Mouse (Mus musculus) CH12.LX (cell line): ENCODE measurements around the gene Rnf144b. TPM values are rescaled to one million over a fixed set of nuclear protein-coding genes. Genes with fewer than 3 reads are reported as not detected.

ENCODE experiments used
- DNase-seq: peaks from one replicate; pipeline ENCODE4 v3.0.0-alpha.2; 2013; ENCODE audit errors: extremely low read depth
- H3K27ac ChIP-seq: 2 replicates; pipeline ENCODE4 v1.5.1; 2012; ENCODE audit warnings: low read depth, mild to moderate bottlenecking, control low read depth, moderate library complexity; ENCODE audit not compliant: insufficient read depth
- H3K27me3 ChIP-seq: replicated peaks from 2 replicates; pipeline ENCODE3; 2012; ENCODE audit warnings: inconsistent platforms
- H3K36me3 ChIP-seq, 2 experiments: replicated peaks in 1 of 2; 2 replicates each; pipeline versions ENCODE3 to v1.6.1; 2012; ENCODE audit warnings: inconsistent platforms in 1 of 2, low read length in 1 of 2, mild to moderate bottlenecking in 1 of 2, mixed read lengths in 1 of 2, moderate library complexity in 1 of 2; ENCODE audit not compliant: control insufficient read depth in 1 of 2, insufficient read depth in 1 of 2
- H3K4me1 ChIP-seq, 2 experiments: 2 replicates each; pipeline ENCODE4 v1.6.1; 2012; ENCODE audit warnings: inconsistent platforms in 1 of 2, moderate library complexity in 1 of 2; ENCODE audit not compliant: insufficient read depth in 2 of 2, control insufficient read depth in 1 of 2
- H3K4me2 ChIP-seq: 2 replicates; pipeline ENCODE4 v1.6.1; 2012; ENCODE audit warnings: low read depth, mild to moderate bottlenecking, control low read depth; ENCODE audit not compliant: poor library complexity, insufficient read depth, severe bottlenecking
- H3K4me3 ChIP-seq, 3 experiments: fragments of 150-350 bp in 1 of 3; sonication (generic) in 1 of 3; replicated peaks in 1 of 3; 2 replicates each; pipeline versions ENCODE3 to v1.5.1; 2011 to 2012; ENCODE audit warnings: low read depth in 2 of 3, low read length in 2 of 3, mild to moderate bottlenecking in 2 of 3, moderate library complexity in 2 of 3, control low read depth in 1 of 3, improper control_type of control experiment in 1 of 3, inconsistent platforms in 1 of 3, mixed read lengths in 1 of 3; ENCODE audit not compliant: poor library complexity in 1 of 3
- H3K79me2 ChIP-seq: replicated peaks from 2 replicates; pipeline ENCODE4 v1.6.1; 2012; ENCODE audit warnings: mild to moderate bottlenecking, moderate library complexity; ENCODE audit not compliant: control insufficient read depth, poor library complexity, insufficient read depth, severe bottlenecking; ENCODE audit errors: extremely low read depth
- H3K9ac ChIP-seq: 2 replicates; pipeline ENCODE4 v1.6.1; 2012; ENCODE audit warnings: low read depth, mild to moderate bottlenecking, control low read depth, moderate library complexity; ENCODE audit not compliant: insufficient read depth
- H3K9me3 ChIP-seq: replicated peaks from 2 replicates; pipeline ENCODE3; 2012; ENCODE audit warnings: low read length, inconsistent platforms, mixed read lengths
- BHLHE40 ChIP-seq: IDR thresholded peaks from 2 replicates; pipeline ENCODE4 v1.6.1; 2011; ENCODE audit warnings: mild to moderate bottlenecking, low read depth, low read length, improper control_type of control experiment
- CHD1 ChIP-seq: IDR thresholded peaks from 2 replicates; pipeline ENCODE4 v1.6.1; 2012; ENCODE audit warnings: low read depth, low read length, improper control_type of control experiment, inconsistent platforms
- CHD2 ChIP-seq: IDR thresholded peaks from 2 replicates; pipeline ENCODE4 v1.6.1; 2011; ENCODE audit warnings: low read length, improper control_type of control experiment
- ELF1 ChIP-seq: IDR thresholded peaks from 2 replicates; pipeline ENCODE4 v1.6.1; 2014; ENCODE audit warnings: low read depth, mild to moderate bottlenecking, inconsistent platforms, low read length, improper control_type of control experiment
- EP300 ChIP-seq: IDR thresholded peaks from 2 replicates; pipeline ENCODE4 v1.6.1; 2011; ENCODE audit warnings: low read length, improper control_type of control experiment
- ETS1 ChIP-seq: conservative IDR thresholded peaks from 2 replicates; pipeline ENCODE4 v1.6.1; 2012; ENCODE audit warnings: low read depth, mild to moderate bottlenecking, inconsistent platforms, low read length, improper control_type of control experiment, moderate library complexity
- GABPA ChIP-seq: IDR thresholded peaks from 2 replicates; pipeline ENCODE4 v1.6.1; 2012; ENCODE audit warnings: low read depth, low read length, improper control_type of control experiment, inconsistent platforms; ENCODE audit not compliant: insufficient replicate concordance
- JUN ChIP-seq: IDR thresholded peaks from 2 replicates; pipeline ENCODE4 v1.6.1; 2011; ENCODE audit warnings: low read depth, mild to moderate bottlenecking, low read length, improper control_type of control experiment, moderate library complexity; ENCODE audit not compliant: insufficient read depth
- MAZ ChIP-seq: IDR thresholded peaks from 2 replicates; pipeline ENCODE4 v1.6.1; 2012; ENCODE audit warnings: low read depth, mild to moderate bottlenecking, inconsistent platforms, low read length, improper control_type of control experiment, moderate library complexity
- MEF2A ChIP-seq: IDR thresholded peaks from 2 replicates; pipeline ENCODE4 v1.6.1; 2014; ENCODE audit warnings: low read depth, mild to moderate bottlenecking, inconsistent platforms, low read length, improper control_type of control experiment, borderline replicate concordance
- NELFE ChIP-seq: IDR thresholded peaks from 2 replicates; pipeline ENCODE4 v1.6.1; 2011; ENCODE audit warnings: low read depth, low read length, improper control_type of control experiment
- NRF1 ChIP-seq: IDR thresholded peaks from 2 replicates; pipeline ENCODE4 v1.6.1; 2014; ENCODE audit warnings: low read depth, mild to moderate bottlenecking, inconsistent platforms, low read length, improper control_type of control experiment, moderate library complexity
- POLR2AphosphoS2 ChIP-seq: IDR thresholded peaks from 2 replicates; pipeline ENCODE4 v1.6.1; 2011; ENCODE audit warnings: low read depth, low read length, improper control_type of control experiment
- RCOR1 ChIP-seq: conservative IDR thresholded peaks from 2 replicates; pipeline ENCODE4 v1.6.1; 2012; ENCODE audit warnings: low read depth, mild to moderate bottlenecking, inconsistent platforms, low read length, improper control_type of control experiment
- SIN3A ChIP-seq: IDR thresholded peaks from 2 replicates; pipeline ENCODE4 v1.6.1; 2012; ENCODE audit warnings: low read length, improper control_type of control experiment, inconsistent platforms
- SMC3 ChIP-seq: IDR thresholded peaks from 2 replicates; pipeline ENCODE4 v1.6.1; 2011; ENCODE audit warnings: low read depth, low read length, improper control_type of control experiment
- TBP ChIP-seq: conservative IDR thresholded peaks from 2 replicates; pipeline ENCODE4 v1.6.1; 2011; ENCODE audit warnings: low read depth, low read length, improper control_type of control experiment
- UBTF ChIP-seq: IDR thresholded peaks from 2 replicates; pipeline ENCODE4 v1.6.1; 2012; ENCODE audit warnings: low read depth, mild to moderate bottlenecking, inconsistent platforms, low read length, improper control_type of control experiment, moderate library complexity
- USF1 ChIP-seq: IDR thresholded peaks from 2 replicates; pipeline ENCODE4 v1.6.1; 2014; ENCODE audit warnings: low read depth, mild to moderate bottlenecking, inconsistent platforms, low read length, improper control_type of control experiment
- USF2 ChIP-seq: conservative IDR thresholded peaks from 2 replicates; pipeline ENCODE4 v1.6.1; 2011; ENCODE audit warnings: low read depth, low read length, improper control_type of control experiment
- ZKSCAN1 ChIP-seq: IDR thresholded peaks from 2 replicates; pipeline ENCODE4 v1.6.1; 2012; ENCODE audit warnings: low read depth, inconsistent platforms, low read length, improper control_type of control experiment, borderline replicate concordance
- ZMIZ1 ChIP-seq: IDR thresholded peaks from 2 replicates; pipeline ENCODE4 v1.6.1; 2012; ENCODE audit warnings: low read depth, mild to moderate bottlenecking, inconsistent platforms, low read length, improper control_type of control experiment
- dilution Hi-C: fragments of 300-500 bp; cut with MboI; formaldehyde crosslinking; loops from 2 replicates; pipeline ENCODE4 v1.14.3; 2020; ENCODE audit warnings: low sequenced_read_pairs; ENCODE audit not compliant: extremely low pct_unique_long_range_greater_than_20kb, extremely low pct_ligation_motif_present
- in situ Hi-C: fragments of 300-500 bp; cut with MboI; formaldehyde crosslinking; loops from 3 replicates; pipeline ENCODE4 v1.14.3; 2019; ENCODE audit warnings: low sequenced_read_pairs, low pct_ligation_motif_present, low pct_unique_long_range_greater_than_20kb, mixed read lengths
- polyA plus RNA-seq: library from polyadenylated mRNA; unstranded; fragments of >175 nt; gene quantifications from 2 replicates; pipeline ENCODE4 v1.2.1, GENCODE M21; 2012; ENCODE audit warnings: low read depth; ENCODE audit not compliant: insufficient read length
- total RNA-seq, 2 experiments: library from RNA; depleted of rRNA; stranded (reverse); fragments of 300-350 nt in 1 of 2; fragments of >200 nt in 1 of 2; gene quantifications; 2 replicates each; pipeline ENCODE4 v1.2.3; 2012 to 2014

Gene Rnf144b
- total and polyA plus RNA-seq, 3 experiments: not detected

- Histone ChIP-seq H3K4me2 (no peak overlapping the region), H3K4me3 (no peak overlapping the region), H3K36me3 (no peaks in the 10 kb centered on the region), H3K4me1 (peaks cover 0 to 12% of the 10 kb centered on the region in 2 experiments; a peak in 2 of 4 replicates), H3K79me2 (no peaks in the 10 kb centered on the region), H3K27me3 (no peaks in the 10 kb centered on the region), H3K9me3 (no peaks in the 10 kb centered on the region), H3K9ac (no peak overlapping the region), H3K27ac (no peak overlapping the region)
- TF ChIP-seq USF1 (no peak), NRF1 (no peak), CHD2 (no peak), BHLHE40 (no peak), ELF1 (no peak), ZMIZ1 (no peak), UBTF (no peak), ZKSCAN1 (no peak)
- DNase-seq: no peak
- in situ Hi-C loops (no loop called here), dilution Hi-C loops (no loop called here)
Measured at GRCm38 (mm10) chr13:47193326-47194153, 71.1 kb downstream of the Rnf144b start.

- Histone ChIP-seq H3K4me3 (no peak overlapping the region), H3K4me2 (no peak overlapping the region), H3K4me1 (peaks cover 0 to 10% of the 10 kb centered on the region in 2 experiments; a peak in 2 of 4 replicates), H3K36me3 (no peaks in the 10 kb centered on the region), H3K27ac (no peak overlapping the region), H3K79me2 (no peaks in the 10 kb centered on the region), H3K27me3 (no peaks in the 10 kb centered on the region), H3K9ac (no peak overlapping the region), H3K9me3 (no peaks in the 10 kb centered on the region)
- dilution Hi-C loops (no loop called here), in situ Hi-C loops (no loop called here)
- DNase-seq: no peak
- no peak for TF ChIP-seq NRF1
- TF ChIP-seq SMC3: no peak
- no peak for TF ChIP-seq ELF1
- TF ChIP-seq CHD1: no peak
- no peak for TF ChIP-seq UBTF
Measured at GRCm38 (mm10) chr13:47194695-47195094, 72.2 kb downstream of the Rnf144b start.

GRCm38 (mm10) chr13:47195491-47195890, 73.0 kb downstream of the Rnf144b start:
- H3K9me3 ChIP-seq: no peaks in the 10 kb centered on the region
- no peak overlapping the region for H3K27ac ChIP-seq
- DNase-seq: no peak
- H3K4me1 ChIP-seq: 0 out of 4 replicates have a peak, but pooled peaks cover 0 to 2% of the 10 kb centered on the region in 2 experiments
- in situ Hi-C loops (no loop called here), dilution Hi-C loops (no loop called here)
- no peak overlapping the region for H3K4me2 ChIP-seq
- no peaks in the 10 kb centered on the region for H3K79me2 ChIP-seq
- H3K36me3 ChIP-seq: no peaks in the 10 kb centered on the region
- H3K4me3 ChIP-seq: no peak overlapping the region
- no peak overlapping the region for H3K9ac ChIP-seq
- H3K27me3 ChIP-seq: no peaks in the 10 kb centered on the region
- TF ChIP-seq RCOR1 (no peak), BHLHE40 (no peak), ETS1 (no peak), GABPA (no peak), JUN (no peak), NRF1 (no peak), USF1 (no peak), USF2 (no peak), SIN3A (no peak), CHD1 (no peak), ELF1 (no peak), POLR2AphosphoS2 (no peak), TBP (no peak), NELFE (no peak), SMC3 (no peak), MEF2A (no peak), EP300 (no peak), MAZ (no peak)
